Mouse (Mus musculus) layer of hippocampus, postnatal 10 days (tissue): Measurements from ENCODE around the gene Cep41. TPM values are rescaled to one million over a fixed set of nuclear protein-coding genes. Genes with fewer than 3 reads are reported as not detected.

Experiments used
- DNase-seq, 2 experiments: peaks; one replicate each; pipeline ENCODE4 v3.0.0; 2021; ENCODE audit warnings: low spot score in 2 of 2
- total RNA-seq, 2 experiments: library from RNA; stranded (reverse); gene quantifications; 2 replicates each; pipeline ENCODE4 v1.2.3; 2021

The Cep41 gene
- total RNA-seq, 2 experiments from 2014 or later: 5.7 to 7.0 TPM

DNA sequence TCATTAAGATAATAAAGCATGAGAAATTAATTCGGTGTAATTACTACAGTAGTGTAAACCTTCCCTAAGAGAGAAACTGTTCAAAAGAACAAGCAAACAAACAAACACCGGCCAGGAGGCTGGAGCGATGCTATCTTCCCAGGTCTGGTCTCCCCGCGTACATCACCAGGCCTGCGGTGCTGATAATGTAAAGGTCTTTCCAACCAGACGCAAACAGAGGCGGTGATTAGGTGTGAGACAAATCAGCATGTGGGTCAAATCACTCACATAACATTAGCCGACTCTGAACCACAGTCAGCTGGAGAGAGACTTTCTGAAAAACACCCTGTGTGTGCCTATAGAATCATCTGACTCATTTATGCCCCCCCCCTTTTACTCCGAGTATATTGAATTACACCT lies 17.8 kb upstream of the Cep41 start:
- no peak for DNase-seq

DNA sequence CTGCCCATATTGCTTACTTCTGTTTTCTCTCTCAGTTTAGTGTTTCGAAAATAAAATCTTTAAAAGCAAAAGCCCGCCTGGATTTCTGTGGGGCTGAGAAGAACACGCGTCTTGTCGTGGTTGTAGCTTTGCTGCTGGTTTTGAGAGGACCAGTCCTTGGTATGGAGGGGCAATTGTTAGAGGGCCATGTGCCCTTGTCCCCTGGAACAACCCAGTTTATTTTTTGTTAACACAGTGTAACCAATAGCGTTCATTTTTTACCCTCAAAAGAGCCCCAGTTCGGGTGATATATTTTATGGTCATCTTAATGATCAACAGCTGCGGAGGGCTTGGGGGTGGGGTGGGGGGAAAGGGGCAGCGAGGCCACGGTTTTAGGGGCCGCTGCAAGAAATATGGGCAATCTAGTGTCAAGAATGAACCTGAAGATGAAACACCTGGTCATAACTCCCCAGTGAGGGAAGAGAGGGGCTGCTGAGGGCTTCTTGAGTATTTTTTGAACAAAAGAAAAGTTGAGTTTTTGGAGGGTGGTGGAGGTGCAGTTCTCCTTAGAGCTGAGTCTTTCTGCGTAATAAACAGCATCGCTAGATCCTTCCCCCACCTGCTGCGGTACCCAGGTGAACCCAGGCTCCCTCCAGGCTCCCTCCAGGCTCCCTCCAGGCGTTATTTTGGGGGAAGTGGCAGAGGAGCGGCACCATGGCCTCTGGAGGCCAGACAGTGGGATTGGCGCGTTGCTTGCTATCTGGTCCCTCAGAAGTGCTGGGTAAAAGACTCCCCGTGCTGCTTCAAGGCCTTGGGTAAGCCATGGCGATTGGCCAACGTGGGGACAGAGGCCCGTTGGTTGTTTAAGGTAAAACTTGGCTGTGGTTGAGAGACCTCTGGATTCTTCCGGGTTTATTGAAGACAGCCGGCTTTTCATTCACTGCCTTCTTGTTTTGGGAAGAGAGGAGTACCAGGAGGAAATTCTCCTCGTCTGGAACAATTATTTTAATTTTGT lies 17.1 kb upstream of the Cep41 start:
- no peak for DNase-seq

DNA sequence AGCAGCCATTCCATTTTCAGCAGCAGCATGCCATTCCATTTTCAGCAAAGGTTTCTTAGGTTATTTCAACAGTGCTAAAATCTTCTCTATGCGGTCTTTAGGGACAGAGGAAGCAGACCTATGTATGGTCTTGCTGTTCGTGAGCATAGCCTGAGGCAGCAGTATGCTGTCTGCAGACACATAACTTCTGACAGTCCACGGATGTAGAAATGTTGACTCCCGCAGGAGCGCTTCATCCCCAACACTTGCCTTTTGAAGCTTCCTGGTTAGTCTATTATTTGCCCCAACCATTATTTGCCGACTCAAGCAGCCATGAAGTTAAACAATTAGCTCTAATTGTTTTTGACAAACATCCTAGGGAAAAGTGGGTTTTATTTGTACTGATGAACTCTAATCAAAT lies 15.6 kb upstream of the Cep41 start:
- DNase-seq: no peak

DNA sequence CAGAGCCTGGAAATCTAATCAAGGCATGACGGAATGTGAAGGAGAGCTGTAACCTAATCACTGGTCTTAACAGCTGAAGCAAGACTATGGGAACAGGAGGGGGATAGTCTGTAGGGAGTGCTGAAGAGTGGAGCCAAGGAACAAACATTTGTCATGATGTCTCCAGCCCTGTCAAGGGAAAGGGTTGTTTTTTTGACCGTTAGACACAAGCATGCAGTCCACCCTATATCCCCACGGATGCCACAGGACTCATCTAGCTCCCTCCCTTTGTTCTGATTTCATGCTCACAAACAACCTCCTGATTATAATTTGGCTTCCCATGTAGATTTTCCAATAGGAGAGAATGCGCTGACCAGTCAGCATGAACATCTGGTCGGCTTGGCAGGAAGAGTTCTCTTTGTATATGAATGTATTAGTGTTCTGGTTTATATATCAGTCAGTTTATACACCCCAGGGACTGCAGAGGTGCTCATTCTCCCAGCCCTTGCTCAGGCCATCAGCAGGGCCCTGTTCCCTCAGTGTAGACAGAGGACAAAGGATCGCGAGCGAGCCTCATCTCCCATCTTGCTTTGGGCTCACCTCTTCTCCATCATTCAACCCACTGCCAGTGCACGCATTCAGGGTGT lies 10.5 kb upstream of the Cep41 start:
- no peak for DNase-seq

DNA sequence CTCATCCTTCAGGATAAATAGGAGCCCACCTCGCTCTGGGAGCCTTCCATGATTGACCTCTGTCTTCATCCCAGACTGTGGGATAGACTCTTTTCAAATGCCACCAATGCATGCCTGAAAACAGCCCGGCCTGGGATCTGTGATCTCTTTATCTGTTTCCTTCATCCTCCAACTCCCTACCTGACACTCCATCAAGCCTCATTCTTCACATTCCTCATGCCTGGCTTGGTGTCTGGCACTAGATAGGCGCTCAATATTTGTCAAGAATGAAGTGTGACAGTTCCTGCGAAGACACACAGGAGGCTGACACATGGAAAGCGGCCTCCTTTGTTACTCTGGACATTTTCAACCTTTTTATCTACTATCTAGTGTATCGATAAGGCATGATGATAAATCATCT lies 9.9 kb upstream of the Cep41 start:
- DNase-seq: no peak

DNA sequence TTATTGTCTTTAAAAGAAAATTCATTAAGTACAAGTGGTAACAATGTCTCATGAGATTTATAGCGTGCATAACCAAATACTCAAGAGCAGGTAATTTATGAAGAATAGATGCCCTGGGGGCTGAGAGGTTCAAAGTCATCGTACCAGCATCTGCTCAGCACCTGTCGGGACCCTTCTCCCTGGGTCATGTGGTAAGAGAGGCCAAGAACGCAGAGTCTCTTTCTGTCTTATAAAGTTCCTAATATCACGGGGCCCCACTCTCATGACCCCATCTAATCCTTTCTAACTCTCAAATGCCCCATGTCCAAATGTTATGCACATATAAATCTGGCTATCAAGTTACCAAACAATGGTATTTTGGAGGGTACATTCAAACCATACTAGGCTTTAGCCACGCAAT lies 9.3 kb upstream of the Cep41 start:
- no peak for DNase-seq

DNA sequence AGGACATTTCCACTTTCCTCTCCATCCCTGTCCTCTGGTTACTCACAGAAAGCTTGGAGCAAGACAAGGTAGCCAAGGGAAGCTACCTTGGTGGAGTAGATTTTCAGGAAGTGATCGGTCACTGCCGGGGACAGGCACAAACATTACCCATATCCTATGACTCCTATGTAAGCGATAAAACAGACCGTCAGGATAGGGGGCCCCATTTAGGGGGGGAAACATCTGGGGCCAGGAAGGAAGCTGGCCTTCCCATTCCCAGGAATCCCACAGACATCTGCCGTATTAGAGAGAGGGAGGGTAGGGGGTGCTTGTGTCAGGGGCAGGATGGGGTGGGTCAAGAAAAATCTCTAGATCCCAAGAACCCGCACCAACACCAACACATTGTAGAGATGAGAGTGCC lies 6.6 kb upstream of the Cep41 start:
- no peak for DNase-seq

DNA sequence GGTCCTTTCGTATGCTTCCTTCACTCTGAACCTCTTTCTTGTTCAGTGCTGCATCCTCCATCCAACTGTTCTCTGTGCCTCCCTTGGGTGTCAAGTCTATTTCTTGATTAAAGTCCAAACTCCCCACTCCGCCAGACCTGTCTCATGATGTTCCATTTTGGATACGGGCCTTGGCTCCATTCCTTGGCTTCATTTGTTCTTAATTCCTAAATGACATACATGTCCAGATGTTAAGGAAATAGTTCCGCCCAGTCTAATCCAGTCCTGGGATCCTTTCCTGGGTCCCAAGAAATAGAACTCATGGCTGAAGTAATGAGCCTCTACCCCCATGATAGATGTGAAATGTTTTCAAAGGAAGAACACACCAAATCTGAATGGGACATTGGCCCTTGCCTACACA lies 4.5 kb upstream of the Cep41 start:
- no peak for DNase-seq

DNA sequence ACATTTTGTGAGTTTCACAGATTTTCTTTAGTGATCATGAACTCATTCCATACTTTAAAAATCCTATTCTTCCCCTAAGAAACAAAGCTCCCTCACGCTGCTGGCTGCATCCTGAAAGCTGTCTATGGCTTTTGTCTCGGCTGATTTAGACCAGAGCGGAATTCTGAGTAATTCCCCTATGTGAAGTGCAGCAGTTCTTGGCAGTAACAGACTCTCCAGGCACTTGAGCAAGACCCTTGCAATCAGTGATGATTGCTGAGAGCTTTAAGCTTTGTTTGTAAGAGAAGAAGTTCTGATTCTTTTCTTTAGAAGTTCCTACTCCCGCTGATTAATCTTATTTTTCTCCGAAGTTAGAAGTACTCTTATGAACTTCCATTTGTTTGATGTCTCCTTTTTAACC lies 3.9 kb upstream of the Cep41 start:
- no peak for DNase-seq

DNA sequence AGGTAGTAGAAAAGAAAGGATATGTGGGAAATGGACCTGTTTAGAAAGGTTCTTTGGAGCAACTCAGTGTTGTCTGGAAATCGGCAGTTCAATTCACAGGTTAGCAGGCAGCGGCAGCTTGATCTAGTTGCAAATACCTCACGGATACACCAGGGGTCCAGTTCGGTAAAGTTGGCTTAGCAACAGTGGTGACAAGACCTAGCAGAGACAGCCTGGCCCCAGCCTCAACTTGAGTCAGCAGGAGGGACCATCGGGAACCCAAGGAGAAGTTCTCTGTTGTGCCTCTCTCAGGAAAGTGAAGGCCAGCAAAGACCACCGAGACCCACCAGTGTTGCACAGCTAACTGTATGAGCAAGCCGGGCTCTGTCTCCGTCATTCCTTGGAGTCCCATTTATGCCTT lies 1.6 kb upstream of the Cep41 start:
- no peak for DNase-seq

DNA sequence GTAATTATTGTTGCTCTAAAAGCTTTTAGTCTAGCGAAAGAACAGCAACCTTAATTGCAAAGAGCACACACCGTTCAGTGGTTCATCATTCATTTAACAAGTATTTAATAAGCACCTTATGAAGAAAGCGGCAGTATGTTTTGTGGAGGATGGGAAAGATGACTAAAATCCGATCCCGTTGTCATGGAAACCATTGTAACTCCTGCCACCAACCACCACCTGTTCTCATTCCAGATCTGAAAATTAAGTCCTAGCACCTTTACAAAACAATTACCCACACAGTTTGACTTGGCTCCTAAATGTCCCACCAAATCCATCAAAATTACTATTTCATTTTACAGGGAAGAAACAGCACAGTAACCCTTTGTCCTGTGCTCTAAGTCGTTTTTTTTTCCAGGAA lies 660 bp upstream of the Cep41 start:
- DNase-seq: no peak

DNA sequence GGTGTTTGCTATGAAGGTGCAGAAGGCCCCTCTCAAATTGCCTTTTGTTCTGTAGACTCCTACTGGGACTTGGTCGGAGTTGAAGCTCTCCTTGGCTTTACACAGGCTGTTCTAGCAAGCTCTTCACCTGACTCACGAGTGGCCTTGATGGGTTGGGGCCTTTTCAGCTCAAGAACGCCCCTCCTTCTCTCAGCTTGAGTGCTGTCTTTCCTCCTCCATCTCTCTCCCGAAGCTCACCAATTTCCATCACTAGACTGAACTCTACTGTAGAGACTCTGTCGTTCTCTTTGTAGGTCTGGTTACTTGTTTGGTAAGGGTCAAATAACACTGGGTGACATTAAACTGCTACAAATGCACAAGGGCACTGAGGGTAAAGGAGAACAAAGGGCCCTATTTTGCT lies 723 bp downstream of the Cep41 start:
- no peak for DNase-seq

DNA sequence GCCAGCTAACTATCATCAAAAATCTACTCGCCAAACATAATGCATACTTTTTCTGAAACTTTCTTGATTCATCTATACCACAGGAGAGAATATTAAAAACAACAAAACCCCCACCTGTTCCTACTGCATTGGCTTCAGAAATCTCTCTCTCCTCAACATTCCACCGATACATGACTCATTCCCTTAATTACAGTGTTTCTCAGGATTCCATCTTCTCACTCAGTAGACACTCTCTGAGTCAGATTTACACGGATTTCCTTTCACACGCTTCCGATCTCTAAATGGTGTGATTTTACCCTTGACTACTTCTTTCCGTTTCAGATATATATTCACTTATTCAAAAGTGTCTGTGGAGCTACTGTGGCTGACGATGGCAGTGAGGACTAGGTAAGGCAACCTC lies 6.4 kb downstream of the Cep41 start:
- DNase-seq: no peak

DNA sequence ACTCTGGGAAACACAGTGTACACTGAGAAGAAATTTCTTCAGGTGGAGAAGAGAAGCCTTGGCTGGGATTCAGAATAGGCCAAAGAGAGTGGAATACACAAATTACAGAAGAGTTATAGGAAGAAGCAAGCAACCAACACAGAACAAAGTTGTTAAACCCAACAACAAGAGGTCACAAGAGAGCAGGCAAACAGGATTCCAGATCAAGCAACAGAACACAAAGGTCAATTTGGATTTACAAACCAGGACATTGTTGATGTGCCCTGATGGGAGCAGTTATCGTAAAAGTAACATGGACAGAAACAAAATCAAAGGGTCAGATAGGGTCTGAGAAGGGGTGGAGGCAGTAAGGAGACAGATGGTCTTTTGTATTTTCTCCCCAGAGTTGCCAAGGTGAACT lies 9.0 kb downstream of the Cep41 start:
- no peak for DNase-seq

DNA sequence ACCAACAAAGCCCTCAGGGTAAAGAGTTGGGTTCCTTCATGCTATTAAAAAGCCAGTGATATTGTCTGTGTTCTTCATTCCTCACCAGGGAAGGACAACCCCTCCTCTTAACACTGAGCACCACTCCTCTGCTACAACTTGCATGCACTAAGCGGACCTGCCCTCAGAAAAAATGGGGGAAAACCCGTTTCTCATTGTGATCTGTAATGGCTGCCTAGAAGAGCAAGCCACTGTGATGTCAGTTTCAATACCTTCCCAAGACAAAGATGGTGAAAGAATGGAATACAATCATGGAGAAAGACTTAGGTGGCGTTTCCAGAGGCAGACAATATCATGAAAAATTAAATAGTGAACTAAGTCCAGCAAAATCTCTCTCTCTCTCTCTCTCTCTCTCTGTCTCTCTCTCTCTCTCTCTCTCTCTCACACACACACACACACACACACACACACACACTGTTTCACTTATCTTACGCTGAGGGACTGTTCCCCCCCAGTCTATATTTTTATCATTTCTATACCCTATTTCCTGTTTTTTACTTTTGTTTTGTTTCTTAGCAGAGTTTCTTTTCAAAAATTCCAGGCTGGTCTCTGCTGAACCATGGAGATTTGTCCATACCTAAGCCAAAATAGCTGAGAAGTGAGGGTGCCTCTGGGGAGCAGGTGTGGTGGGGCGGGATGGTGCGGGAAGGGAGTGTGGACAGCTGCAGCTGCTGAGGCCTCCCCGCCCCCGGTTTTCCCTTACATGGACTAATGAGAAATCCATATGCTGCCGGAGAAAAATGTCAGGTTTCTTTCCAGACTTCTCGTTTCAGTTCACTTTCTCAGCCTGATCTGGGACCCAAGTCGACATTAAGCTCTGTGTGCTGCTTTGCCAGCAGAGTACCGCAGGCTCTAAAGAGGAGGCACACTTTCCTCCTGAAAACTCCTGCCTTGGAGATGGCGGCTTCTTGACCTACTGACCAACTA lies 11.3 kb downstream of the Cep41 start:
- no peak for DNase-seq

DNA sequence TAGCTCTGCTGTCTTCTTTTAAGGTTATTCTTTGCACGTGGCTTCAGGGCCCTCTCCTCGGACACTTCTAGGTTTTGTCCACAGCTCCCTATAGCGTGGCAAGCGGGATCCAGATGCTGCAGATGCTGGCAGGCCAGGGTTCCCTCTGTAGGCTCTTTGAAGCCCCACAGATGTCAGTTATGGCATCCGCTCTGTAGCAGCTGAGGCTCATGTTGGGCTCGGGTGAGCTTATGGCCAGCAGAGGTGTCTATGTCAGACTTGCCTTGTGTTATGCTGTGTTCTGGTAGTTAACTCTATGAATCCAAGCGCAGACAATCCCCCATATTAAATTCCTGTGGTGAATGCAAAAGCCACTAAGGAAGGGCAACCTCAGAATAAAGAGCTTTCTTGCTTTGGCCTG lies 13.1 kb downstream of the Cep41 start:
- no peak for DNase-seq

DNA sequence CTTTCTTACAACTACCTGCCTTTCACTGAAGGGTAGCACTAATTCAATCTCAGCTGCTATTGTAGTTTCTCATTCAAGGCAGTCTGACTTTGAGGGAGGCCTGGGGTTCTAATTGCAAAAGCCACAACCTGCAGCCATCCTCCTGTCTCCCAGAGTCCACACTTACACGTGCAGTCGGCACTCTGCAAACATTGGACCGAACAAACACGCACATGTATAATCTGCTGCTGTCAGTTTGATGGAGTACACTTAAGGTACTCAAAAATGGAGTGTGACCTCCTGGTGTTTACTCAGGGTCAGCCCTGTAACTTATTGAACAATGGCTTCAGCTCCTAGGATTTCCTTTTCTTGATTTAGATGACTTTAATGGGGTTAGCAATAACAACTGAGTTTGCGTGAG lies 14.0 kb downstream of the Cep41 start:
- no peak for DNase-seq

DNA sequence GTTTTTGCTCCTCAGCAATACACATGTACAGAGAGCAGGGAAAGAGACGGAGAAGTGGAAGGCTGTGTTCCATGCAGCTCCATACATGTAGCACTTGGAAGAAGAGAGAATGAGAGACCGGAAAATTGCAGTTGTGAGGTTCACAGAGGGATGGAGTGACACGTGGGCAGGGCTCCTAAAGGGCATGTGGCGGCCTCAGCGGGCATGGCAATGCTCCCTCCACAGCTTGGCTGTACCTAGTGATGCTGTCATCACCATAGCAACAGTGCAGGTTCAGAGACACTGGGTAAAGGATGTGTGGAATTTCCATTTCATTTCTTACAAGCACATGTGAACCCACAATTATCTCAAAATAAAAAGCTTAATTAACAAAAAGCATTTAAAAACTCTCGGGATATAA lies 15.1 kb downstream of the Cep41 start:
- no peak for DNase-seq

DNA sequence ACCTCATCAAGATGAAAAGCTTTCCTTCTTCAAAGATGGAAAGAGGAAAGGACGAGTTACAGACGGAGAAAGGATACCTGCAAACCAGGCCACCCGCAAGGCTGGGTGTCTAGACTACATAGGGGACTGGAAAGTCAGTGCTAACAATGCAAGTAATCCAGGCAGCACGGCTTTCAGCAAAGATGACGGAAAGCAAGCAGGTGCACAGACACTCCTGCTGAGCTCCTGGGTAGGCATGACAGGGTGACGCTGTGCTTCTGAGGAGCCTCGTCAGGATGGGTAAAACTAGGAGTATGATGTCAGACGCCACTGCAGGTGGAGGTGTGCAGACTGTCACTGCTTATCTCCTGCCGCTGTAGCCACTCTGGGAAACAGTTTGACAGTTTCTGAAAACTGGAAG lies 16.0 kb downstream of the Cep41 start:
- no peak for DNase-seq

DNA sequence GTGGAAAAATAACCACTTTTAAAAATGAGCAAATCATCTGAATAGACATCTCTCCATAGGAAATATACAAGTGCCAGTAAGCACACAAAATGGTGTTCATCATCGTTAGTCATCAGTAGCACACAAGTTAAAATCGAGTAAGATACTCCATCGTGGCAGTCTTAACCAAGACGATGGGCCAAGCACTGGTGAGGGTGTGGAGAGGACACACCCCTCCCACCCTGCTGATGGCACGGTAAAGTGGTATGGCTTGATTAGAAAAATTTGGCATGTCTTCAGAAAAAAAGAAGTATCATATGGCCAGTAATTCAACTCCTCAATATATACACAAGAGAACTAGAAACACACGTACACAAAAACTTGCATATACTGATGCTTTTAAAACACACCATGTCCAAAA lies 17.0 kb downstream of the Cep41 start:
- no peak for DNase-seq

DNA sequence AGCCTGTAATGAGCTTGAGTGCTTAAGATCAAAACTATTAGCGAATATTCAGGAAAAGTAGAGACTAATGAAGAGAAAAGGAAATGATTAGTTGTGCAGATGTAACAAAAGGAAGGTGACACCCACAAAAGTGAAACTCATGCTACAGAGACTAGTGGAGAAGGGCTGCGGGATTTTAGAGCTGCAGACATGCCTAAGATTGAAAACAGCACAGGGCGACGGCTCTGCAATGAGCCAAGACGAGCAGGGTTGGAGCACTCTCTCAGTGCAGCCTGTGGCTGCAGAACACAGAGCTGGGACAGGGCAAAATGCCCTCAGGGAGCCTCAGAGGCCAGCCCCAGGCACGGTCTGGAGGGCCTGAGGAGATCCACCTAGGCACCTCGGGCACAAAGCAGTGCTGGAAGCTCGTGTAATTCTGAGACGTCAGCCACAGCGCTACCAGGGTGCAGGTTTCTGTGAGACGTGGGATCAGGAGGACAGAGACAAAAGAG lies 18.2 kb downstream of the Cep41 start:
- DNase-seq: peak in 1 of 2 experiments; percentile 29
